Mouse (Mus musculus) thymus, adult 2 months (tissue): ENCODE results near the gene Hbq1a. TPM values are rescaled to one million over a fixed set of nuclear protein-coding genes. Genes with fewer than 3 reads are reported as not detected.

Experiments
- DNase-seq: peaks from one replicate; pipeline ENCODE4 v3.0.0; 2021
- H3K27ac ChIP-seq: fragments of 200-500 bp; 2 replicates; pipeline ENCODE4 v1.5.1; 2012; ENCODE audit warnings: low read length, control low read depth; ENCODE audit not compliant: control insufficient read depth, insufficient read depth
- H3K27me3 ChIP-seq: fragments of 200-500 bp; 2 replicates; pipeline ENCODE4 v1.6.1; 2012; ENCODE audit warnings: mild to moderate bottlenecking, low read length, moderate library complexity, mixed read lengths; ENCODE audit not compliant: control insufficient read depth, insufficient read depth
- H3K36me3 ChIP-seq: fragments of 200-500 bp; 2 replicates; pipeline ENCODE4 v1.6.1; 2012; ENCODE audit warnings: mild to moderate bottlenecking, low read length, moderate library complexity; ENCODE audit not compliant: control insufficient read depth, insufficient read depth
- H3K4me1 ChIP-seq: fragments of 200-500 bp; replicated peaks from 2 replicates; pipeline ENCODE4 v1.6.1; 2012; ENCODE audit warnings: low read length; ENCODE audit not compliant: control insufficient read depth, insufficient read depth
- H3K4me3 ChIP-seq: fragments of 200-500 bp; 2 replicates; pipeline ENCODE4 v1.5.1; 2012; ENCODE audit warnings: mild to moderate bottlenecking, low read length, control low read depth, moderate library complexity; ENCODE audit not compliant: control insufficient read depth, insufficient read depth
- CTCF ChIP-seq: fragments of 200-500 bp; IDR thresholded peaks from 2 replicates; pipeline ENCODE4 v1.5.1; 2012; ENCODE audit warnings: mild to moderate bottlenecking, control low read depth, low read length, moderate library complexity, borderline replicate concordance; ENCODE audit not compliant: control insufficient read depth, poor library complexity, insufficient read depth; ENCODE audit errors: extremely low read depth
- POLR2A ChIP-seq: fragments of 200-500 bp; IDR thresholded peaks from 2 replicates; pipeline ENCODE4 v1.6.1; 2012; ENCODE audit warnings: mild to moderate bottlenecking, low read length, control low read depth, moderate library complexity; ENCODE audit not compliant: control insufficient read depth, poor library complexity, insufficient read depth; ENCODE audit errors: extremely low read depth
- WGBS: fragments of 180-500 bp; shearing (Covaris S2); methylation state at CpG from one replicate; pipeline ENCODE4 v1.1.7; 2018; 5-methylcytosine and 5-hydroxymethylcytosine counted together
- polyA plus RNA-seq: library from polyadenylated mRNA; depleted of rRNA; stranded (reverse); fragments of >200 nt; gene quantifications from 2 replicates; pipeline ENCODE4 v1.2.3, GENCODE M21; 2012; rRNA removed

The Hbq1a gene
- polyA plus RNA-seq, 1 experiment: not detected

DNA sequence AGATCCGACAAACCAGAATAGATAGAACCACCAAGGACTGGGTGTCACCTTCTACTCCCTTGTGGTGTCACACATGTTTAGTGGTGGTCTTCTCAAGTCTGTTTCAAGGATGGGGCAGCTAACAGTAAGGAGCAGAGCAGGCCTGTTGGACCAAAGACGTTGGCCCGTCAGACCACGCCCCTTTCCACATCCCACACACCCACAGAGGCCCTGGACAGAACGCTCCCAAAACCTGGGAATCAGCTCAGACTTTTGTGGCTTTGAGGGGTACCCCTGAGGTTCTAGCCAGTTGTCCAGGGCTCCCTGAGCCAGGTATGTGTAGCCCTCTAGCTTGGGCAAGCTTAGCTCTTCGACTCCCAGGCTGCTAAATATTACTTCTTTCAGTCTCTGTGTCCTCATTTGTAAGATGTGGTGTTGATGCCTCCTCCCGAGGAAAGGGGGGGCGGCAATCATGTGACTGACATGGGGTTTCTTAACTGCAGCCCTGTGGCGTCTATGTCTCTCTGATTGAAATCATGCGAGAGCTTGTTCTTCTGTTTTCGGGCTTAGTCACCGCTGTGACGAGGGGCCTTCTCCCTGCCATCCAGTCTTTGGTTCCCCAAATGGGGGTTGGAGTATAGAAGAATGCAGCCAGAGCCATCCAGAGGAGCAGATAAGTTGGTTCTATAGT, 49.5 kb downstream of the Hbq1a start:
- TF ChIP-seq CTCF (no peak), POLR2A (no peak)
- Histone ChIP-seq H3K27ac (no peak overlapping the region), H3K36me3 (no peaks in the 10 kb centered on the region), H3K27me3 (peaks cover 4% of the 10 kb centered on the region; the same call in 1 of the 2 replicates), H3K4me3 (no peak overlapping the region), H3K4me1 (0 out of 2 replicates have a peak, but pooled peaks cover 4% of the 10 kb centered on the region)
- 61% methylated on average over 13 of the region's 13 CpGs for WGBS
- no peak for DNase-seq

Other genes starting within 250 kb of the Hbq1a start
- gene Il9r, start 99.8 kb upstream of the Hbq1a start, polyA plus RNA-seq: 16.4 and 19.9 TPM in 2 replicates
- gene Snrnp25, start 94.7 kb upstream of the Hbq1a start, polyA plus RNA-seq: 56.3 and 66.1 TPM in 2 replicates
- gene Rhbdf1, start 77.8 kb upstream of the Hbq1a start, polyA plus RNA-seq: 29.9 and 44.9 TPM in 2 replicates
- 21.0 and 25.5 TPM in 2 replicates for gene Mpg, start 73.6 kb upstream of the Hbq1a start, polyA plus RNA-seq
- 107 and 118 TPM in 2 replicates for gene Nprl3, start 32.4 kb upstream of the Hbq1a start, polyA plus RNA-seq
- gene Hba-x, start 23.7 kb upstream of the Hbq1a start, polyA plus RNA-seq: 1.3 and 1.9 TPM in 2 replicates
- gene Hba-a1, start 16.6 kb upstream of the Hbq1a start, polyA plus RNA-seq: 1,371 and 1,698 TPM in 2 replicates
- 0.23 TPM in 1 of 2 replicates, not detected in the other for gene Hbq1b, start 13.1 kb upstream of the Hbq1a start, polyA plus RNA-seq
- 2,237 and 2,638 TPM in 2 replicates for gene Hba-a2, start 3.6 kb upstream of the Hbq1a start, polyA plus RNA-seq
- 6.8 and 7.5 TPM in 2 replicates for gene Sh3pxd2b, start 47.8 kb downstream of the Hbq1a start, polyA plus RNA-seq
- 8.7 and 9.1 TPM in 2 replicates for gene Ubtd2, start 155.3 kb downstream of the Hbq1a start, polyA plus RNA-seq
- 0.71 and 0.85 TPM in 2 replicates for gene Efcab9, start 232.0 kb downstream of the Hbq1a start, polyA plus RNA-seq
- 50.3 and 55.4 TPM in 2 replicates for gene Stk10, start 233.2 kb downstream of the Hbq1a start, polyA plus RNA-seq